Mouse (Mus musculus): ENCODE data around the gene Tmed9.

Tmed9 gene

GRCm38 (mm10) chr13:55573432-55573831 is at the start of gene Tmed9:
Gene Tmed9, plus strand, starts transcription at chr13:55573732.
- no peak for DNase-seq (ENCODE audit: extremely low read depth, low read depth)

- no peak for DNase-seq (ENCODE audit: extremely low read depth, low read depth)
Observed at GRCm38 (mm10) chr13:55523951-55524600, 49.5 kb upstream of the Tmed9 start.

DNA sequence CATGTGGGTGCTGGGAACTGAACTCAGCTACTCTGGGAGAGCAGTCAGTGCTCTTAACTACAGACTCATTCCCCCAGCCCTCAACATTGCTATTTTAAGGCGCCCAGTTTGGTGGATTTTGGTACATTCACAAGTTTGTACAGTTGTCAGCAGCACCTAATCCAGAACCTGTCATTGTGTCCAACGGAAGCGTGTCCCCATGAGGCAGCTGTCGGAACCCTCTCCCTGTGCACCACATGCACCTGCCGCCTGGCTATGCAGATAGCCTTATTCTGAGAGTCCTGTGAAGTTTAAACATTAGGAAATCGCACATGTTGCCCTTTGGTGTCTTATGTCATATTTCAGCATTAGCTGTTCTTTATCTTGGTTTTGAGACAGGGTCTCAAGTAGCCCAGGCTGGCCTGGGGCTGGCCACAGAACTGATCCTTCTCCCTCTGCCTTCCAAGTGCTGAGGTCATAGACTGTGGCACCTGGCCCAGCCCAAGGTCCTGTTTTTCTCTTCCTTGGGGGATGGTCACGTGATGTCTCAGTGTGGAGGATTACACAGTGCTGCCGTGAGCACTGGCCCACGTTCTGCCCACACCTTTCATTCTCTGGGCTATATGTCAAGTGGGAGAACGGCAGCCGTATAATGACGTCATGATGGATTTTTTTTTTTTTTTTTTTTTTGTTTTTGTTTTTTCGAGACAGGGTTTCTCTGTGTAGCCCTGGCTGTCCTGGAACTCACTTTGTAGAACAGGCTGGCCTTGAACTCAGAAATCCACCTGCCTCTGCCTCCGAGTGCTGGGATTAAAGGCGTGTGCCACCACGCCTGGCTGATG is 47.6 kb upstream of the Tmed9 start:
- no peak for DNase-seq (ENCODE audit: extremely low read depth, low read depth)

DNA sequence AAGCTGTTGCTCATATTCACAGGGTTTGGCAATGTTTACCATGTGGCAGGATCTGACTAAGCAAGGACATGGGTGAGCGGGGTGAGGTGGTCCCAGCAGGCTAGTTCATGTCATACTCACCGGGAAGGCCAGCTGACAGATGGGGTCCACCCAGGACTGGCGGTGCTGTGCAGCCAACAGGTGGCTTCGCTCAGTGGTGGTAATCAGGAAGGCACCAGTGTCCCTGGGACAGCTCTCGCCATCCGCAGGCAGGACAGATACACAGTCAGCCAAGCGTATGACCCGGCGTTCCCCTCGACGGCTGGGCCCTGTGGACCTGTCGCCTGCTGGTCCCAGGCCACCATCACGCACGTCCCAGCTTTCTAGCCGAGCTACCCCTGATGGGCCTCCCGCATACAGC is 46.3 kb upstream of the Tmed9 start:
- DNase-seq (ENCODE audit: extremely low read depth, low read depth) = no peak

GRCm38 (mm10) chr13:55527834-55528772 is 45.4 kb upstream of the Tmed9 start:
- peak; percentile 81 for DNase-seq (ENCODE audit: extremely low read depth, low read depth)

DNA sequence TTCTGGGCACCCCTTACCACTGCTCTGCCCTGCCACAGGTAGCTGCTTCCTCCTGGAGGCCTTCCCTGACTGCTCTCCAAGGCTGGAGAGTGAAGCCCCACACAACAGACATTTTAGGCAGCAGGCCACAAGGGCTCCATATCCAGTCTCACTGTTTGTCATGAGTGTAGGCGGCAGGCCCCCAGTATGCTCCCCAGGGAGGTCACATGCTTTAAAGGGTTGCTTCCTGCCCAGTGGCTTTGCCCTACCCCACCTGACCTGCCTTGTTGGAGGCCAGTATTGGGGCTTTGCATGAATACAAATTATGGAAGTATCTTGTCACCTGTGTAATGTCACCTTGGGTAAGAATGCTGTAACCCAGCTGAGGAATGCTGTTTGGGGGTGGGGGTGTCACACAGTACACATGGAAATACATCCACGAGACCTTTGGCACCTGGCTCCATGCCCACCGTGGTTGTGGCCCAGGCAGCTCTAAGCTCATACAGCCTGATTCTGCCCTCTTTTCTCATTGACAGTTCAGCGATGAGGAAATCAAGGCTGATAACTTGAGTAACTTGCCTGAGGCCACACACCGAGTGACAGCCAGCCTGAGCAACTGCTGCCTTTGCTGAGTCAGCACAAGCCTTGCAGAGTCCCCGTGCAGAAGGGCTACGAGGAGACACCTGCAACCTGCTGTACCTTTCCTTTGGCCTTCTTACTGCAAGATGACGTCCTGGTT is 44.2 kb upstream of the Tmed9 start, which contains the start of gene Dok3:
TSS of gene Dok3 (minus strand) at position 99 of the 718 bp plus-strand sequence.
- no peak for DNase-seq (ENCODE audit: extremely low read depth, low read depth)

GRCm38 (mm10) chr13:55535191-55535590 is 38.3 kb upstream of the Tmed9 start:
- DNase-seq (ENCODE audit: extremely low read depth, low read depth) = no peak

DNA sequence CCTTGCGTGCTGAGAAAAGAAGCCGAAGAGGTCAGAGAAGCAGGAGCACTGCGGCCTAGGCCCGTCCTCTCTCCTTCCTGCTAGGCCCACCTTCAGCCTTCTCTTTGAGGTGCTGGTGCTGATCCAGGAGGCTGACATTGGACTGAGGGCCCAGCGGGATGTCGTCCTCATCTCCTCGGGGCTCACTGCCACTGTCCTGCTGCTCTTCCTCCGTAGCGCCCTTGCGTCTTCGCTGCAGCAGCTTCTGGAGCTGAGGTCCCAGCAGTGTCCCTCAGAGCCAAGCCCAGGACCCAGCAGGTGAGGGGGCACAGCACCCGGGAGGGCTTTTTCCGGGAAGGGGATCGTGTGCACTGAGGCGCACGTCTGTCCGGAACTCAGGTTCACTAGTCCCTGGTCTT is 37.7 kb upstream of the Tmed9 start:
- DNase-seq (ENCODE audit: extremely low read depth, low read depth) = no peak

DNA sequence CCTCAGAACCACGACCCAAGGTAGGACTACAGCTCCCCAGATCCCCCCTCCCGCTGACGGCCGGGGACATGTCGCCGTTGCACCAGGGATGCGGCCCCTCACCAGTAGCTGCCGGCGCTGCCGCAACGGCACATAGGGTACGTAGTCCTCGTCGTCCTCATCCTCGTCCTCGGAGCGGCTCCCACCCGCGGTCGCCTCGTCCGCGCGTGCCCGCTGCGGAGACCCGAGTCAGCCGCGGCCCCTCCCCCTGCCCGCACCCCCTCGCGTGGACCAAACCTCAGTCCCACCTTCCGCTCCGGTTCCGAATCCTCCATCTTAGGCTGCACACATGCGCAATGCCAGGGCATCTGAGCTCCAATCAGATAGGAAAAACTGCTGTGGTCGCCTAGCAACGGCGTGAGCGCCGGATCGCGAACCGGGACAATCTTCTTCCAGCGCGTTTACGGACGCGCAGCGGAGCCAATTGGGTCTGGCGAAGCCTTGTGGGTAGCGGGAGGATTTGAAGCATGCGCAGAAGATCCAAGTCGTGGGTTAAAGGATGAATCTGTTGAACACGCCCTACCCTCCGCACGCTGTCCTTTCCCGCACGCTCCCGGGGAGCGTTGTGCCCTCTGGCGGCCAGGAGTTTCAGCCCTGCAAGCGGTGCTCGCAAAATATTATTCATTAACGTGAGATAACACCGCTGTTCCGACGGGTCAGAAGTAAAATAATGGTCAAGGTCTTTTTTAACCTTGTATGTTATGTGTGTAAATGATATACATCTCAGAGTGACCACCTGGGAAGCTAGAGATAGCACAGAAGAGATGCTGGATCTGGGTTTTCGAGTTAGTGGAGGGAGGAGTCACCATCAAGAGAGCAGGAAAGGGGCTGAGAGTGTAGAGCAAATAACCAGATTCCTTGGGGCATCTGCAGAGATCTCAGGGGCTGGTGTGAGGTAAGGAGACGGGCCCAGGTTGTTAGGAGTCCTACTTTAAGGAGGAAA is 37.0 kb upstream of the Tmed9 start, which contains the start of gene Ddx41:
TSS of gene Ddx41 (minus strand) at position 465 of the 982 bp plus-strand sequence.
- DNase-seq (ENCODE audit: extremely low read depth, low read depth) = peak; percentile 99

GRCm38 (mm10) chr13:55540933-55541332 is 32.6 kb upstream of the Tmed9 start:
- DNase-seq (ENCODE audit: extremely low read depth, low read depth) = no peak

GRCm38 (mm10) chr13:55542891-55543290 is 30.6 kb upstream of the Tmed9 start:
- DNase-seq (ENCODE audit: extremely low read depth, low read depth) = no peak

GRCm38 (mm10) chr13:55543447-55543846 is 30.1 kb upstream of the Tmed9 start:
- no peak for DNase-seq (ENCODE audit: extremely low read depth, low read depth)

GRCm38 (mm10) chr13:55544792-55545191 is 28.7 kb upstream of the Tmed9 start:
- DNase-seq (ENCODE audit: extremely low read depth, low read depth) = peak; percentile 32

- DNase-seq (ENCODE audit: extremely low read depth, low read depth) = no peak
Observed at GRCm38 (mm10) chr13:55547916-55548315, 25.6 kb upstream of the Tmed9 start.

GRCm38 (mm10) chr13:55548426-55548825 is 25.1 kb upstream of the Tmed9 start:
- no peak for DNase-seq (ENCODE audit: extremely low read depth, low read depth)

DNA sequence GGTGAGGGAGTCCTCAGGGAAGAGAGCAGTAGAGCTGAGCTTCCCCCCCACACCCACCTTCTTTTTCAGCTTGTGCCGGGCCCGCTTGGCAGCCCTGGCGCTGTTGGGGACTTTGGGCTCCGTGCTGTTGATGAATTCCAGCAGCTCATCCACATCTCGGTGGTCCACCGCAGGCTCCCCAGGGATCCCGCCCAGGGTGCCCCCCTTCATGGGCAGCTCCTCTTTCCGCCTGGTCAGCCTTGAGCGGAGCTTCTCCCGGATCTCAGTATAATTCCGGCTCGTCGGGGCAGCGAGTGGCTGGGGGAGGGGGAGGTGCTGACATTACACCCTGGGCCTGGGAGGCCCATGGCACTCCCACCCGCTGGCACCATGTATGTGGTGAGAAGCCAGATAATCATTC is 24.5 kb upstream of the Tmed9 start:
- no peak for DNase-seq (ENCODE audit: extremely low read depth, low read depth)

DNA sequence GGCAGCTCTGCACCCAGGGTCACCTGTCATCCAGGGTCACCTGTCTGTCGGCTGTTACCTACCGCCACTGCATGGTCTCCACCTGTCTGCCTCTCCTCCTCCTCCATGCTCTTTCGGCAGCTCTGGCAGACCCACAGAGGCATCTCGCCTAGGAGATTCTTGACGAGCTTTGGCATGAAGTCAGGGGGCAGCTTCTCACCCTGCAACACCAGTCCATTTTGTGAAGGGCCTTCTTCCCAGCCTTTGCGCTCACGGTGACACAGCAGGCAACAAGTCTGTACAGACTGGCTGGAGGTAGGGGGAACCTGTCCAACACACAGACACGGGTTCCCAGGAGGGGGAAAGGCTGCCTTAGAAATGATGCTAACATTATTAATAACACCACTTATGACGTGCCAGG is 17.6 kb upstream of the Tmed9 start:
- no peak for DNase-seq (ENCODE audit: extremely low read depth, low read depth)

- no peak for DNase-seq (ENCODE audit: extremely low read depth, low read depth)
Observed at GRCm38 (mm10) chr13:55557499-55557898, 16.0 kb upstream of the Tmed9 start.

GRCm38 (mm10) chr13:55563266-55563879 is 10.2 kb upstream of the Tmed9 start:
- DNase-seq (ENCODE audit: extremely low read depth, low read depth) = no peak
